Mouse (Mus musculus): ENCODE measurements around the gene Lamtor2.
A peak's percentile ranks its signal among the peaks of the same experiment; 100 is the strongest.

Lamtor2 gene

GRCm38 (mm10) chr3:88541622-88542401, 11.1 kb downstream of the Lamtor2 start:
- peak; percentile 90 to 93 for DNase-seq

DNA sequence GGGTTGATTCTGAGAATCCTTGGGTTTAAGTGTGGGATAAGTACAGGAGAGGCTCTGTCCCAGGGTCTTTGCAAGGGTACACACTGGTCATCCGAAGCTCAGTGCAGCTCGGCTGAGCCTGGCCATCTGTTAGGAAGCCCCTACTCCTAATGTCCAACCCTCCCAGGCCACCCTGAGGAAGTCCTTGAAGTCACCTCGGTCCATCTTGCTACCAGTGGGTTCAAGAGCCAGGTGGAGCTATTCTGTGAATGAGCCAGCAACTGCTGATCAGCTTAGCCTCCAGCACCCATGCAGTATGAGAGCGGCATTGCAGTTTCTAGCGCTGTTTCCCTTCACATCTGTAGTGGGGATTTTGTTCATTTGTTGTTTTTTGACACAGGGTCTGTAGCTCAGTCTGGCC, 12.8 kb downstream of the Lamtor2 start:
- DNase-seq: peak in 1 of 2 experiments; percentile 55

- peak in 1 of 2 experiments; percentile 55 for DNase-seq
These were observed 13.5 kb downstream of the Lamtor2 start for GRCm38 (mm10) chr3:88539397-88539796.

- DNase-seq: peak in 1 of 2 experiments; percentile 23
These were observed 14.4 kb downstream of the Lamtor2 start for GRCm38 (mm10) chr3:88538271-88539145.

GRCm38 (mm10) chr3:88537146-88537545, 15.7 kb downstream of the Lamtor2 start:
- DNase-seq: no peak

DNA sequence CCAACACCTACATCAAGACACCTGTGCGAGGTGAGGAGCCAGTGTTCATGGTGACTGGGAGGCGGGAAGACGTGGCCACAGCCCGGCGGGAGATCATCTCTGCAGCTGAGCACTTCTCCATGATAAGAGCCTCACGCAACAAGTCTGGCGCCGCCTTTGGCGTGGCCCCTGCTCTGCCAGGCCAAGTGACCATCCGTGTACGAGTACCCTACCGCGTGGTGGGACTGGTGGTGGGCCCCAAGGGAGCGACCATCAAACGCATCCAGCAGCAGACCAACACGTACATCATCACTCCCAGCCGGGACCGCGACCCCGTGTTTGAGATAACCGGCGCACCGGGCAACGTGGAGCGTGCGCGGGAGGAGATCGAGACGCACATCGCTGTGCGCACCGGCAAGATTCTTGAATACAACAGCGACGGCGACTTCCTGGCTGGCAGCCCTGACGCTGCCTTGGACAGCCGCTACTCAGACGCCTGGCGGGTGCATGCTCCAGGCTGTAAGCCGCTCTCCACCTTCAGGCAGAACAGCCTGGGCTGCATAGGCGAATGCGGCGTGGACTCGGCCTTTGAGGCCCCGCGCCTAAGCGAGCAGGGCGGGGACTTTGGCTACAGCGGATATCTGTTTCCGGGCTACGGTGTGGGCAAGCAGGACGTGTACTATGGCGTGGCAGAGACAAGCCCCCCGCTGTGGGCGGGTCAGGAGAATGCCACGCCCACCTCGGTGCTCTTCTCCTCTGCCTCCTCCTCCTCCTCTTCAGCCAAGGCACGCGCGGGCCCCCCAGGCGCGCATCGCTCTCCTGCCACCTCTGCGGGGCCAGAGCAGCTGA, 16.6 kb downstream of the Lamtor2 start:
- DNase-seq: peak; percentile 82

DNA sequence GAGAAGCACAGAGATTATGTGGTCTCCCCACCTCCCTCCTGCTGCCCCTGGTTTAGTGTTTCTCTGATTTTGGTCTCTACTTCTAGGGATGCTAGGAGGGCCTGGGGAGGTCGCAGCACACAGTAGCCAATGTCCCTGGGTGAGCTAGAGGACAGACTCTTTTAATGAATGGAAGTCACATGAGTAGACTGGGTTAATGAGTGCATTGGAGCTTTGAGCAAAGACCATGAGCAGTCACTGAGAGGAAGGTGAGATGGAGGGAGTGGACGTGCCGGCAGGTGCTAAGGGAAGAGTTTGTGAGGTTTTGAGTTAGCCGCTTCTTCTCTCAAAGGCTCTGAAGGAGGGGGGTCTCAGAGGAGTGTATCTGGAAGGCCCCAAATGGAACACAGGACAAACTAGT, 17.3 kb downstream of the Lamtor2 start:
- no peak for DNase-seq

- no peak for DNase-seq
These were observed 17.9 kb downstream of the Lamtor2 start for GRCm38 (mm10) chr3:88535005-88535404.

DNA sequence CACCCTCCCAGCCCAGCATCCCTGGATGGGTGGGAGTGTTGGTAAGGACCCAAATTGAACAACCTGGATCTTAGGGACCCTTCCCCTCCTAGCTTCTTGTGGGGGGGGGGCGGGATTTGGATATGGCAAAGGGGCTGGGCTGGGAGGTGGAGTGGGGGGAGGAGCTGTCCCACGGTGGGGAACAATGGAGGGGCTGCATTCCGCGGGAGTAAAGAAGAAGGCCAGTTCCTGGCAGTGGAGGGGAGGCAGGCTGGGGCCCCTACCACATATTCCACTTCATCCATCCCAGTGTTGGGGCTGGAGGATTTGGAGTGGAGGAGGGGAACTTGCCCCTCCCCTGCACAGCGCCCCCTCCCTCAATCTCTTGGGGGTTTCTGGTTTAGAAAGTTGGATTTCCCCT, 19.2 kb downstream of the Lamtor2 start:
- DNase-seq: peak in 1 of 2 experiments; percentile 13

DNA sequence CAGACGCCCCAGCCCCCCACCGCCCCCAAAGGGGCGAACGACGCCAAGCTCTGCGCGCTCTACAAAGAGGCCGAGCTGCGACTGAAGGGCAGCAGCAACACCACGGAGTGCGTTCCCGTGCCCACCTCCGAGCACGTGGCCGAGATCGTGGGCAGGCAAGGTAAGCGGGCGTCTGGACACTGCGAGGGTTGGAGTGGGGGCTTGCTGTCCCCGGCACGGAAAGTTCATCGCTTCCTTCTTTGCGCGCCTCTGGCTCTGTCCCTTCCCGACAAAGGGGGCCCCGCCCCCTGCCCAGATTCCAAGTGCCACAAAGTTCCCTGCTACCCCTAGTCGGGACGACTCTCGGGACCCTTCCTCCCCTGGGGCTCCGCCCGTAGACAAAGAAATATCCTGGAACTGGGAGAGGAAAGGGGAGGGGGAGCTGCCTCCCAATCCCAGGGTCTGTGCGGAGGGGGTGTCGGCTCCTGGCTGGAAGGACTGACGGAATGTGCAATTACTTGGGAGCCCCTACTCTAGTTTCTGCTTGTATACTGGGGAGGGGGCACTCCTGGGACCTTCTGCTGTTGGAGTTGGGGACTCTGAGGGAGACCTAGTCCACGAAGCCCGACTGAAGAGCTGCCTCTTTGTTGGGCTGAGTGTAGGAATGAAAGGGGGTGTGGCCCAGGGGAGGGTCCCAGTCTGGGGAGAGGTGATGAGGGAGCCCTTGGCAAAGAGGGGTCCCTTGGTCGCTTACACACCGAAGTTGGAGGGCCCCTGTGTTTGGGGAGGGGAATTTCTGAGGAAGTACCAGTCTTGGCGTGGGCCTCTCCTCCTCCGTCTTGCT, 20.0 kb downstream of the Lamtor2 start:
- peak; percentile 44 to 57 for DNase-seq

DNA sequence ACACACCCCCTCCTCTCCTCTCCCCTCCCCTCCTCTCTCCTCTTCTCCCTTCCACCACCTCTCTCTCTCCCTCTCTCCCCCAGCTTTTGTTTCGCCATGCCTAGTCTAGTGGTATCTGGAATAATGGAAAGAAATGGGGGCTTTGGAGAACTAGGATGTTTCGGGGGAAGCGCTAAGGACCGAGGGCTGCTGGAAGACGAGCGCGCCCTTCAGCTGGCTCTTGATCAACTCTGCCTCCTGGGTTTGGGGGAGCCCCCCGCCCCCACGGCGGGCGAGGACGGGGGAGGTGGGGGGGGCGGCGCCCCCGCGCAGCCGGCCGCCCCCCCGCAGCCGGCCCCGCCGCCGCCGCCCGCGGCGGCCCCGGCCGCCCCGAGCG, 20.6 kb downstream of the Lamtor2 start, which contains the start of gene Mex3a:
Gene Mex3a (plus strand): TSS at position 97 of the 376 bp plus-strand sequence.
- peak in 1 of 2 experiments; percentile 37 for DNase-seq

GRCm38 (mm10) chr3:88531348-88532298, 21.3 kb downstream of the Lamtor2 start:
- DNase-seq: peak; percentile 92 to 95

GRCm38 (mm10) chr3:88530082-88530864, 22.6 kb downstream of the Lamtor2 start:
- DNase-seq: no peak

- no peak for DNase-seq
These were observed 23.5 kb downstream of the Lamtor2 start for GRCm38 (mm10) chr3:88529204-88530000.

- DNase-seq: no peak
These were observed 24.2 kb downstream of the Lamtor2 start for GRCm38 (mm10) chr3:88528646-88529045.

DNA sequence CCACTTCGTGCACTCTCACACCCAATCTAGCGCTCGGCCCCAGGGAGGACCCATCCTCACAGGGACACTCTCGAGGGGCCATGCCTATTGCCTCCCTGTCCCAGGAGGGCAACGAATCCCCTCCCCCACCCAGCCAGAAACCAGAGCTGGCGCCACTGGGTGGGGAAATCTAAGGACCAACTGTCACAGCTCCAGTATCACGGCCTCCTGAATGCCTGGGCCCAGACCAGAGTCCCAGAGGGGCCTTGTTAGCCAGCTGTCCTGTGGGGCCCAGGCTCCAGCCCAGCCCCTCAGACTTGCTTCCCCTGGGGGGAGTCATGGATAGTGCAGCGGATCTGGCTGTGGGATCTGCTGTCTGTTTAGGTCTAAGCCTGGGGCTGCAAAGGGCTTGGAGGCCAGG, 25.3 kb downstream of the Lamtor2 start:
- DNase-seq: no peak

GRCm38 (mm10) chr3:88526157-88527131, 26.4 kb downstream of the Lamtor2 start:
- DNase-seq: peak; percentile 91 to 94

DNA sequence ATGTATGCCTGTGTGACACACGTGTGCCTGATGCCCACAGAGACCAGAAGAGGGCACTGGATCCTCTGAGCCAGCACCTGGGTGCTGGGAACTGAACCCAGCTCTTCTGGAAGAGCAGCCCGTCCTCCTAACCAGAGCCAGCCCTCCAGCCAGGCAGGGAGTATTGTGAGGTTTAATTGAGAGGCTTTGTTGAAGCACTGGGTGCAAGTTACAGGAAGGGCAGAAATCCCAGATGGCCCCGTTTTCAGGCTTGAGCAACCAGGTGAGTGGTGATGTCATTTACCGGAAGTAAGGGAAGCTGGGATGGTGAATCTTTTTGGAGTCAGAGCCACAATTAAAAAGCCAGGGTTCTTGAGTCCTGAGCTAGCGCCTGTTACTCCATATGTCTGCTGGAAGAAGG, 27.9 kb downstream of the Lamtor2 start:
- DNase-seq: no peak

Measured in cerebellum, postnatal 14 days (tissue).